Mouse (Mus musculus) right cerebral cortex, adult 18-20 months (tissue): ENCODE measurements at regions not wholly inside any gene's neighbourhood (a gene's known extent, or its start where the extent isn't known, plus 50 kb on each side); places are given as distances from the start of the nearest gene placed in this dataset.

Source experiments
- DNase-seq: peaks from one replicate; pipeline ENCODE4 v3.0.0; 2022; ENCODE audit warnings: mixed read lengths

DNA sequence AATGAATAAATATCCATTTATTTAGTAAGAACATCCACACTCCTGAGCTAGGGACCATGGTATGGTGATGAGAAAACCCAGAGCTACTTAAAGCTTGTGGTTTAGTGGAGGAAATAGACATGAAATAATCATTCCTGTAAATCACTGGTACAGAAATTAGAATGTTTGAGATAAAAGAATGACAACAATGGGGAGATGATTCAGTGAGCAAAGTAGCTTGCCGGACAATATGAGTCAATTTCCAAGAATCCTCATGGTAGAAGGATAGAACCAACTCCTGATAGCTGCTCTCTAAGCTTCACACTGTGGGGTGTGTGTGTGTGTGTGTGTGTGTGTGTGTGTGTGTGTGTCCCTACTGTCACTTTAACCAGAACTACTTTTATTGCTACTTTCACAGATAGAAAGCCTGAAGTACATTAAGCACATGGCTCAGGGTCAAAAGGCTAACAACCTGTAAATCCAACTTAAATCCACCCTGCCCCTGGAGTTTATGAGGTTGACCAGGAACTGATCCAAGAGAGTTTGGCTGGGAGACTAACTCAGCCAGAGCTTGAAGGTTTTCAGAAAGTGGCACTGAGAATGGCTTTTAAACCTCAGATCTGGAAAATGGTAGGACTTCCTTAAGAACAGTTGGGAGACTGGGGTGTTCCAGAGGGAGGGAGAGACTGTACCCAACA is 336.9 kb upstream of the Gcfc2 start:
- no peak for DNase-seq

DNA sequence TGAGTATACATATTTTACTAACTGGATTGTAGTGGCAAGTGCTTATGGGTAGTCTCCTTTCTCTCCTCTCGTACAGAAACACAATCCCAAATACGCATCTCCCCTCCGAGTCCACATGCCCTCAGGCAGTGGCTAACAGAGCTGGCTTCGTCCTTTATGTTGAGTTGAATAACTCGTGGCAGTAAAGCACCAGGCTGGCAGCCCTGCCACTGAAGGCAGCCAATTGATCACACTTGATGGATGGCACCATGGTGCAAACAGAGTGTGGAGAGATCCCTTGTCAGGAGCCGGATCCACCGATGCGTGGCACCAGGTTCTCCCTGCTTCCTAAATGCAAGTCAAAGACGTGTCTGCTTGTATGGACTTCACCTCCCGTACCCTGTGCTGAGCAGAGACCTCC is 333.7 kb upstream of the Gcfc2 start:
- no peak for DNase-seq

GRCm38 (mm10) chr6:81595926-81596325 is 327.5 kb upstream of the Gcfc2 start:
- no peak for DNase-seq

GRCm38 (mm10) chr6:81608637-81609036 is 314.8 kb upstream of the Gcfc2 start:
- DNase-seq: no peak

DNA sequence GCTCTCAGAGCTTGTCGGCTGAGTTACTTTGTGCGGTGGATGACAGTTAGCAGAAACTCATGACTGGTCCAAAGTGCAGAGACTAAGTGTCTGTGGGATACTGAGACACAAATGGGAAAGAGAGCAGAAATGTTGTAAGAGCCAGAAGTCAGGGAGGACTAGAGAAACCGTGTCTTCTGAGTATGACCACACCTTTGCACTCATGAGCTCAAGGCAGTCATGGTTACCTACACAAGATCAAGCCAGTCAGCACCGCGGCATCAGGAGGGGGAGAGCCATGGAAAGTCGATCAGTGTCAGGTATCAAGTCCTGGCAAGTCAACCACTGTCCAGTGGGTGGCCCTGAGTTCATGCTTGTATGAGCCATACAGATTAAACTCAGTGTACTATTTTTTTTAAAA is 311.5 kb upstream of the Gcfc2 start:
- DNase-seq: no peak

DNA sequence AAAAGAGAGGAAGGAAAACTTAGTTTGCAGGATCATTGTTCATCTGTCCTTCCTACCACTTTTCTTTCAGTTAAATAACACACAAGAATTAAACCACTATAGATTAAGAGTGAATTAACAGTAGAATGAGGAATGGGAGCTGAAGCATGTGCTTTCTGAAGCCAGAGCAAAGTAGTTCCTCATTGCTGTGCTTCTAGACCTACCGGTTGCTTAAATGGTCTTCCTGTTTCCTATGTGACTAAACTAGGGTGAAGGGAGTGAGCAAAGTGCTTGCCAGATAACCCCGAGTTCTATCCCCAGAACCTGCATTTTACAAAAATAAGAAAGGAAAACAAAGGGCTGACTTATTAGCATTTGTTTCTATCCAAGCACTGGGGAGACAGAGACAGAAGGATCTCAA is 305.5 kb upstream of the Gcfc2 start:
- no peak for DNase-seq

DNA sequence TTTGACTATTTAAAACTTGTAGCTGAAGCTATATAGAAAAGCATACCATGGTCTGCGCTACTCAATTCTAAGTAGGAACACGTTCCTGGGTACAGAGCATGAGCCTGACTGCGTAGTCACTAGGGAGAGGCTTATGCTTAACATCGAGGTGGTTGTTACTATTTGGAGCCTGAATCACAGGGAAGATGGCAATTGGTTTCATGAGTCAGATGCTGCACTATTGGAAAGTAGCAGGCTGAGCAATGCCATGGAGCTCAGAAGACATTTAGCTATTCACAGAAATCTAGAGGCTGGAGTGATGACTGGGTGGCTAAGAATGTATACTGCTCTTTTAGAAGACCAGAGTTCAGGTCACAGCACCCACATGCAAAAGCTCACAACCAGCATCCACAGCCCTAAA is 302.4 kb upstream of the Gcfc2 start:
- DNase-seq: no peak

GRCm38 (mm10) chr6:81622714-81623113 is 300.8 kb upstream of the Gcfc2 start:
- peak; percentile 23 for DNase-seq

GRCm38 (mm10) chr6:81625016-81625415 is 298.5 kb upstream of the Gcfc2 start:
- no peak for DNase-seq

- DNase-seq: no peak
Measured at GRCm38 (mm10) chr6:81633586-81633985, 289.9 kb upstream of the Gcfc2 start.

DNA sequence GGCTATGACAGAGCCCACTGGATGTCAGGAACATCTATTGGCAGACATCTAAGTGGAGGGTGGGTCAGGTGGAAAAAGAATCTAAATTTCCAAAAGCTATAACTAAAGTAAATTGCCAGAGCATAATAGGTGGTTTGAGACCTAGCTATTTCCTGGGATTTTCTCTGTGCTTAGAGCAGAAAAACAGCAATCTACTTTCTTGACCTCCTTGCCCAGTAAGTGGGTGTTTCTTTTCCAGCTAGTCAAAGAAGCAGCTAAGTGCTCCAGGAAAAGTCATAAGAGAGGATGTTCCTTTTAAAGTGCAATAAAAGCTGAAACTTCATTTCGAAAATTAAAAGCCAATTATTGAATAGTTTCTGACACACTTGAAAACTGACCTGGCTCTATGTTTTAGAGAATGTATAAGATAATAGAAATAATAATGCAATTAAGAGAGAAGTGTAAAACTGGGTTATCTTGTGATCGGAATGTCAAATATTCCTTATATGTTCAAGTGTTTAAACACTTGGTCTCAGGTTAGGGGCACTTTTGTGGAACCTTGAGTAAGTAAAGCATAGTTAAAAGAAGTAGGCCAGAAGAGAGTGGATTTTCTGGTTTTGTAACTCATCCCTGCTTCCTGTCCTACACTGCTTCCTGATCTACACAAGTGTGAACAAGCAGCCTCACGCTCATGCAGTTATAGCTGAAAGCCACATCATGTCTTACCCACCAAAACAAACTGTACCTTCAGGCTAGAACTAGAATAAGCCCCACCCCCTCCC is 275.7 kb upstream of the Gcfc2 start:
- no peak for DNase-seq

DNA sequence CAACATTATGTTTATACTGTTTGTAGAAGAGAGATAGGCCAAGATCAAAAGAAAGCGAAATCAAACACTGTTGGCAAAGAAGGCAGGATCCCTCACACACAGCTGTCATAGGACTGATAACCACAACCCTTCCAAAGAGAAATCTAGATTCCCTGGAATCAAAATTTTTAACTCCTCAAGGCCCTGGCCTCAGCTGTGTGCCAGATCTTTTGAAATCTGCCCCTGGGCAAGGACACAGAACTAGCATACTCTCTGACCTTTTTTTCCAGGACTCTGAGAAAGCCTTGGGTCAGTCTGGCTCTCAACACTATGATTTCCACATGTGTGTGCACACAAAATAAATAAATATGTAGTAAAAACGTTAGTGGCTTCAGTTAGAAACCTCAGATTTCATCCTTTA is 271.6 kb upstream of the Gcfc2 start:
- no peak for DNase-seq

DNA sequence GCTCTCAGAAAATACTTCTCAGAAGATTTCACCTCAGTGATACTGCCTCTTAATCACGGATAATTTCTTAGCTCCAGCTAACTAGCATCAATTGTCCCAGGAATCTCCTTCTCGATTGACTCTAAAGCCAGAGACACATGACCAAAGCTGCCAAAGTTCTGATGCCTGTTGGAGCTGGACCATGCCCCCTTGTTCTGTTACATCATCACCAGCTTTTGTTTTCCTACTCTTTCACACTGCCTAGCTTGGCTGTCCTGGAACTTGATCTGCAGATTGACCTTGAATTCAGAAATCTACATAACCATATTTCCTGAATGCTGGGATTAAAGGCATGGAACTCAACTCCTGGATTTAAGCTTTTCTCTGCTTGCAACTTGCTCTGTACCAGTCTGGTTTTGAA is 268.3 kb upstream of the Gcfc2 start:
- DNase-seq: no peak

DNA sequence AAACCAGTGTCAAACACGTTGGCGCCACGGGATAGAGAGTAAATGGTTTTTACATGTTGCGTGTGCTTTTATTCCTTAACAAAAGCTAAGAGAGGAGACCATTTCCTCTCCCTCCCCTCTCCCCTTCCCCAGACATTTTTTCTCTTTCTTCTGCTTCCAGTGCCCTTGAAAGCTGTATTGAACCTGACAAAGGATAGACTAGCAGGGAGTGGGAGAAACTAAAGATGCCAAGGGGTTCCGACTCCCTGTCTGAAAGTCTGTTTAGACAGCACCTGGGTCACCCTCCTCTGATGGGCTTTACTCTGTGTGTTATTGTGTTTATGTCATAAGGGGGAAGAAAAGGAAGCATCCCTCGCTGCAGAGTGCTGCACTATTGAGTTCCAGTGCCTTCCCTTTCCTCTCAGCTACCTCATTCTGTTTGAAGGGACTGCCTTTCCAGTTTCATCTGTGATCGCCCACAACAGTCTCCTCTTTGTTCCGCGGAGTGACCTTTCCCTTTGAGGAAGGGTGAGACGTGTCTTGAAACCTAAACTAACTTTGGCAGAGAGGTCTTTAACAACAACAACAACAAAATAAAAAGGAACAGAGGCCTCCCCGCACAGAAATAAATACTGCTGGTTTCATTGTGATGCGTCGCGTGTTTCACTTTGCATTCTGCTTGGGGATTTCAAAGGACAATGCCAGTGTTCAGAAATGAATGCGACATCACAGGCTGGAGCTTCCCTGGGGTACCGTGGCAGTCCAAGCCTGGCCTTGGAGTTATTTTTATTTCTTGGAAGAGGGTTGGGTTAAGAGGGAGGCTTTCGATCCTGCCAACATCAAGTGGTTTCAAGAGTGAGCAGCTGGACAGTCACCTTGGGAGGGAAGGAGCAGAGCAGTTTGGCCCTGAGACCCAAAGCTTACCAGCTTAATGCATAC is 262.7 kb upstream of the Gcfc2 start:
- peak; percentile 38 for DNase-seq

DNA sequence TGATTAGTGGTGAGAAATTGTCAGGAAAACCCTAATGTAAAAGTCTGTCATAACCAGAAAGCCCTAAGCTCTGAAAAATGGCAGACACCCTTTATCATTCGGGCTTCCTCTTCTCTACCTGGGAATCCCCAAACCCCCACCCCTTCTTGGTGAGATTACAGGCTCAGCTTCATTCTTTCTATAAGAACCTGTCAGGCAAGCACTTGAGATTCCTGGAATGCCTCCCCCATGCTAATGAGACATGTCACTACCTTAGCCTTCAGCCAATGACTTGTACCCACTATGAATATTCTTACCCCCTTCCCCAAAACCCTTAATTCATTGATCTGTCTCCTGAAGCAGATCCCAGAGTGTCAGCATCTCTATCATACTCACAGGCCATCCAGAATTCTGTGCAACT is 254.5 kb upstream of the Gcfc2 start:
- DNase-seq: no peak

GRCm38 (mm10) chr6:81673316-81673715 is 250.2 kb upstream of the Gcfc2 start:
- DNase-seq: peak; percentile 13

DNA sequence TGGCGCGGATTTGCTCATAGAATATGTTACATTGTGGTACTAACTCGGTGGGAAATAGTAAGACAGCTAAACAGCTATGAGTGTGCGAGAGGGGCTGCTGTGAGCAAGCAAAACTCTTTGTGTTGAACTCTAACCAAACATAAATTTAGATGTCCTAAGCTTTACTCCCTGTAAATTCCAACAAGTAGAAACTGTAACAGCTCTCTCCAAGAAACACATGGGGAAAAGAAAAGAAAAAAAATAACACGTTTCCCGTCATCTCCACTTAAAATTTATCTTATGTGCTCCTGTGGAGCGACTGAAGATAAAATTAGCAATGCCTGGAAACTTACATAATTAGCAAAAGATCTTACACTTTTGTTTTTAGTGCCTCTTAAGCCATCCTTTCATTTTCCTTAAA is 226.2 kb upstream of the Gcfc2 start:
- DNase-seq: no peak

DNA sequence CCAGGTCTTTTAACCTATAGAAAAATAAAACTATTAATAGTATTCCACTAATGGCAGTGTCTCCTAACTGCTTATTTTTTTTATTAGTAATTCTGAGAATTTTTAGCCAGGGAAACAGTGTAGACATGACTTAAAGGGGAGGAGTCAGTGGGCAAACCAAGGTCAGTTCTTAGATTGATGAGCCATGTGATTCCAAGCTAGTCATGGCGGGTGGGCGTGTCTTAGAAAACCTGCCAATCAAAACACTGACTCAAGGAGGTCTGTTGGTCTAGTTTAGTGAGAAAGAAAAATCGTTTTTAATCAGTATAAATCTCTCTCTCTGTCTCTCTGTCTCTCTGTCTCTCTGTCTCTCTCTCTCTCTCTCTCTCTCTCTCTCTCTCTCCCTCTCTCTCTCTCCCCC is 225.3 kb upstream of the Gcfc2 start:
- DNase-seq: no peak

DNA sequence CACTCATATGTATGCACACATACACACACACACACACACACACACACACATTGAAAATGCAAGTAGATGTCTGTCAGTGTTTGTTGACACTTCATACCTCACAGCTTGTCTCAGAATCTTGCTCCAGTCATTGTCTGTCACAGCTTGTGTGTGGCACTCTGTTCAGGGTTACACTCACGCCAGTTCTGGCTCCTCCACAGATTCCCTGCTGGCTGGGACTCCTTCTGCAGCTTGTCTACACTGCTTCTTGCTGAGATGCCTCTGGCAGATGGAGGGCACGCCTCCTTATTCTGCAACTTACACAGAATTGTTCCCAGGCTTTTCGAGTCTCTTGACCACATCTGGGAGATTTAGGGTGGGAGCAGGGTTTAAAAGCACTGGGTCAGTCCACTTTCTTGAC is 208.6 kb upstream of the Gcfc2 start:
- peak; percentile 15 for DNase-seq

- no peak for DNase-seq
Measured at GRCm38 (mm10) chr6:81716371-81716770, 207.1 kb upstream of the Gcfc2 start.

- DNase-seq: no peak
Measured at GRCm38 (mm10) chr6:81724601-81725545, 198.6 kb upstream of the Gcfc2 start.

DNA sequence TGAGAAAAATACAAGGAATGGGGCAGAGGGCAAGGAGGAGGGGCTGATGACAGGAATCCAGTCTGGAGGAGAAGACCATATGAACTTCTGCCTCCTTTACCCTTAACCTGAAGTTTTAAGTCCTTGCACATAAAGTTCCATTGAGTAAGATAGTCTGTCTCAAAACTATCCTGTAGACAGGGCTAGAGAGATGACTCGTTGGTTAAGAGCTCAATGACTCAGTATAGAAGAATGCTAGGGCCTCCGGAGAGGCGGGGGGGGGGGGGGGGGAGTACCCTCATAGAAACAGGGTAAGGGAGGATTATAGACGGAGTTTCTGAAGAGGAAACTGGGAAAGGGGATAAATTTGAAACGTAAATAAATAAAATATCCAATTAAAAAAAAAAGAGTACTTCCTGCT is 191.8 kb upstream of the Gcfc2 start:
- no peak for DNase-seq
